Mouse (Mus musculus): ENCODE data around the gene Coro1b. TPM values are rescaled to one million over a fixed set of nuclear protein-coding genes. Genes with fewer than 3 reads are reported as not detected.

Coro1b gene
- total and polyA plus RNA-seq, 3 experiments: 179 to 265 (median 194) TPM

DNA sequence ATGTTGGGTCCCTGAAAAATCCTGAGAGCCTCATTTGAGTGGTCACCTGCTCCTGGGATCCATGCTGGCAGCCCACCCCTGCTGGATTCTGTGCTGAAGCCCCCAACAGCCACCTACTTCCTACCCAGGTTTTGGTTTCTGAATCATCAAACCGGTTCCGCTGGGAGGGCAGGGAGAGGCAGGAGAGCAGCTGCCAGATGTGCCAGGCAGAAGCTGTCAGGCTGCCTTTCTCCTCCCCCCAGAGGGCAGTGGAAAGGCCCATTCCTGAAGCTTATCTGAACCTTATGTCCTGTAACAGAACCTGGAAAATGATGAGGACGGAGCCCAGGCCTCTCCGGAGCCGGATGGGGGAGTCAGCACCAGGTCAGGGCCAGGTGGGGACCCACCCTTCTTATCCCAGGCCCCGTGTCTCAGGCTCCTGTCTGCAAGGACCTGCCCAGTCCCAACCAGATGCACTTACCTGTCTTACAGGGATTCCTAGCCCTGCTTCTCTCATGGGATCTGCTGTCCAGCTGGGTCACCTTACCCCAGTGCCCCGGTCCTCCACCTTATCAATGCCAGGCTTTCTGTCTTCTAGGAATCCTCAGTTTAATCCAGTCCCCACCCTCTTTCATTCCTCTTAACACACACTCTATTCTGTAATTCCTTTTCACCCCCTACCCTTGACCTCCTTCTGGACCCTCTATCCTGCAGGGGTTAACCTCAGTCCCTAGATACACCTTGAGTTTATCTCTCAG lies 21.5 kb upstream of the Coro1b start:
- no peak for TF ChIP-seq ZKSCAN1 (IDR thresholded peaks at IDR 0.05; ENCODE audit: borderline replicate concordance, low read depth, low read length)
- TF ChIP-seq ZMIZ1 (IDR thresholded peaks at IDR 0.05; ENCODE audit: low read depth, low read length): no peak
- TF ChIP-seq TBP (conservative IDR thresholded peaks at IDR 0.05; ENCODE audit: low read depth, low read length): no peak
- TF ChIP-seq NELFE (IDR thresholded peaks at IDR 0.05; ENCODE audit: low read depth, low read length): no peak
- no peak for TF ChIP-seq ZNF384 (IDR thresholded peaks at IDR 0.05; ENCODE audit: low read depth, low read length)
- TF ChIP-seq HCFC1 (IDR thresholded peaks at IDR 0.05; ENCODE audit: low read depth, low read length): no peak
- no peak for TF ChIP-seq KAT2A (IDR thresholded peaks at IDR 0.05; ENCODE audit: insufficient replicate concordance, low read length)
- peak overlapping the region; percentile 88 for H3K9ac ChIP-seq (ENCODE audit: insufficient read depth, low read depth)
- DNase-seq (ENCODE audit: extremely low read depth): no peak
- peaks cover 25 to 40% of the 10 kb centered on the region in 2 experiments for H3K36me3 ChIP-seq (replicated peaks in 1 of 2; ENCODE audit: control insufficient read depth in 1 of 2, insufficient read depth in 1 of 2, low read length in 1 of 2)
- H3K27me3 ChIP-seq (replicated peaks): no peaks in the 10 kb centered on the region
- peak overlapping the region; percentile 85 for H3K4me2 ChIP-seq (ENCODE audit: insufficient read depth, low read depth, poor library complexity, severe bottlenecking)
- peaks cover 27% of the 10 kb centered on the region for H3K79me2 ChIP-seq (replicated peaks; ENCODE audit: control insufficient read depth, extremely low read depth, insufficient read depth, poor library complexity, severe bottlenecking)
- no peaks in the 10 kb centered on the region for H3K9me3 ChIP-seq (replicated peaks; ENCODE audit: low read length)
- in situ Hi-C loops (cut with MboI; ENCODE audit: low pct_ligation_motif_present, low pct_unique_long_range_greater_than_20kb, low sequenced_read_pairs): loop anchor here (5.0 kb wide), 1 partner anchor 75 kb away; the partner anchor contains the start of gene Rad9a
- peak overlapping the region; percentile 84 to 99 (median 93) for H3K4me3 ChIP-seq (replicated peaks in 1 of 3; ENCODE audit: low read depth in 2 of 3, low read length in 2 of 3, poor library complexity in 1 of 3)
- dilution Hi-C loops (cut with MboI; ENCODE audit: extremely low pct_ligation_motif_present, extremely low pct_unique_long_range_greater_than_20kb, low sequenced_read_pairs): no loop called here
- peak overlapping the region; percentile 29; the same call in 1 of the 2 replicates for H3K27ac ChIP-seq (ENCODE audit: insufficient read depth, low read depth)
- H3K4me1 ChIP-seq (ENCODE audit: control insufficient read depth in 1 of 2, insufficient read depth in 2 of 2): peaks cover 14 to 73% of the 10 kb centered on the region in 2 experiments

DNA sequence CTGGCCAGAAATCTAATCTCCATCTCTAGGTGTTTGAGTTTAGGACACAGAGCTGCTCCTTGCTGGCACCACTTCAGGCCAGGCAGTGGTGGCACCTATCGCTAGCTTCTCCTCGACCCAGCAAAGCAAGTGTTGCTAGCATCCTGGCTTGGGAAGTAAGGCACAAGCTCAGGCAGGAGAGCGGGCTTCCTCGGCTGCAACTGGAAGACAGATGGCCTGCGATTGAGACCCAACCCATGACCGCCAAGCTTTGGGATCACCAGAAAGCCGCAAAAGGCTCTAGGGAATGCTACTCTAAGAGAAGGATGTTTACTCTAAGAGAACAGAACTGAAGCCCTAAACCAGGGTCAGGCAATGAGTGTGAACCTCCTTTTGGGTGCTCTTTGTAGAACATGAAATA lies 19.0 kb upstream of the Coro1b start:
- Histone ChIP-seq H3K27ac (ENCODE audit: insufficient read depth, low read depth) (0 out of 2 replicates have a peak overlapping the region, but pooled peaks have one; percentile 27), H3K36me3 (replicated peaks in 1 of 2; ENCODE audit: control insufficient read depth in 1 of 2, insufficient read depth in 1 of 2, low read length in 1 of 2) (peaks cover 36 to 56% of the 10 kb centered on the region in 2 experiments), H3K9ac (ENCODE audit: insufficient read depth, low read depth) (no peak overlapping the region), H3K4me1 (ENCODE audit: control insufficient read depth in 1 of 2, insufficient read depth in 2 of 2) (peaks cover 15 to 76% of the 10 kb centered on the region in 2 experiments), H3K79me2 (replicated peaks; ENCODE audit: control insufficient read depth, extremely low read depth, insufficient read depth, poor library complexity, severe bottlenecking) (peaks cover 27% of the 10 kb centered on the region), H3K4me2 (ENCODE audit: insufficient read depth, low read depth, poor library complexity, severe bottlenecking) (no peak overlapping the region), H3K27me3 (replicated peaks) (no peaks in the 10 kb centered on the region), H3K4me3 (replicated peaks in 1 of 3; ENCODE audit: low read depth in 2 of 3, low read length in 2 of 3, poor library complexity in 1 of 3) (no peak overlapping the region), H3K9me3 (replicated peaks; ENCODE audit: low read length) (no peaks in the 10 kb centered on the region)
- no peak for TF ChIP-seq E2F4 (IDR thresholded peaks at IDR 0.05; ENCODE audit: insufficient replicate concordance, low read depth, low read length)
- TF ChIP-seq ZNF384 (IDR thresholded peaks at IDR 0.05; ENCODE audit: low read depth, low read length): no peak
- no peak for TF ChIP-seq USF1 (IDR thresholded peaks at IDR 0.05; ENCODE audit: low read depth, low read length)
- TF ChIP-seq POLR2A (IDR thresholded peaks at IDR 0.05; ENCODE audit: low read depth, low read length): no peak
- no peak for TF ChIP-seq MXI1 (IDR thresholded peaks at IDR 0.05; ENCODE audit: low read depth, low read length)
- no peak for TF ChIP-seq MAX (IDR thresholded peaks at IDR 0.05; ENCODE audit: low read length)
- TF ChIP-seq GABPA (IDR thresholded peaks at IDR 0.05; ENCODE audit: insufficient replicate concordance, low read depth, low read length): no peak
- TF ChIP-seq CHD1 (IDR thresholded peaks at IDR 0.05; ENCODE audit: low read depth, low read length): no peak
- no peak for TF ChIP-seq ETS1 (conservative IDR thresholded peaks at IDR 0.05; ENCODE audit: low read depth, low read length)
- TF ChIP-seq HCFC1 (IDR thresholded peaks at IDR 0.05; ENCODE audit: low read depth, low read length): no peak
- dilution Hi-C loops (cut with MboI; ENCODE audit: extremely low pct_ligation_motif_present, extremely low pct_unique_long_range_greater_than_20kb, low sequenced_read_pairs) (no loop called here), in situ Hi-C loops (cut with MboI; ENCODE audit: low pct_ligation_motif_present, low pct_unique_long_range_greater_than_20kb, low sequenced_read_pairs) (loop anchor here (5.0 kb wide), 1 partner anchor 73 kb away; the partner anchor contains the start of gene Rad9a)
- DNase-seq (ENCODE audit: extremely low read depth): no peak
